Mouse (Mus musculus): ENCODE measurements around the gene Sirt7. TPM values are rescaled to one million over a fixed set of nuclear protein-coding genes. Genes with fewer than 3 reads are reported as not detected.

The Sirt7 gene
- polyA plus RNA-seq, 2 experiments = 27.5 to 43.7 TPM

DNA sequence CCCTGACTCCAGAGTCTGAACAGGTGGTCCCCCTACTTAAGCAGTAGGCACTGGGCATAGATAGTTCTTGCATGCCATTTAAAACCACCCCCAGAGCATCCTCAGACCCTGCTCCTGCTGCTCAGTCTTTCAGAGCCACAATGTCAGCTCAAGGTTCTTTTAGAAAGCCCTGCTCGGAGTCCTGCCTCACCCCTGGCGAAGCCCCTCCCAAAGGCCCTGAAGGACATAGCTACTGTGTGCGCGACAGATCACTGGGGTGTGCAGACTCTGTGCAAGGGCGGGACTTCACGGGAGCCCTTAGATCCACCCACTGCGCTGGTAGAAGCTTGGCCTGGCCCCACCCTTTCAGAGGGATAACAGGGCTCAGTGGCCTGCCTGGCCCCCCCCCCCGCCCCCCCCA, 15.8 kb downstream of the Sirt7 start:
- TF ChIP-seq POLR2A (IDR thresholded peaks at IDR 0.05; ENCODE audit: borderline replicate concordance, extremely low read depth, insufficient read depth, insufficient read length) = no peak
- Histone ChIP-seq H3K27me3 (ENCODE audit: control insufficient read depth, insufficient read depth, low read length) (peaks cover 6% of the 10 kb centered on the region), H3K4me3 (replicated peaks; ENCODE audit: low read length) (no peak overlapping the region), H3K4me2 (replicated peaks; ENCODE audit: low read depth, low read length, severe bottlenecking) (no peak overlapping the region), H3K27ac (replicated peaks; ENCODE audit: low read depth, low read length) (no peak overlapping the region), H3K4me1 (ENCODE audit: control insufficient read depth, insufficient read depth, low read length) (peaks cover 9% of the 10 kb centered on the region; the same call in 1 of the 2 replicates), H3K36me3 (ENCODE audit: control insufficient read depth, insufficient read depth, low read length) (peaks cover 69% of the 10 kb centered on the region), H3K9me3 (ENCODE audit: control insufficient read depth, low read length) (no peaks in the 10 kb centered on the region), H3K9ac (ENCODE audit: low read depth, low read length, severe bottlenecking) (no peak overlapping the region)
- DNase-seq (ENCODE audit: low spot score) (no peak), ATAC-seq (ENCODE audit: low FRiP score, low read depth) (no peak)
- WGBS = 48% methylated on average over 7 of the region's 8 CpGs

DNA sequence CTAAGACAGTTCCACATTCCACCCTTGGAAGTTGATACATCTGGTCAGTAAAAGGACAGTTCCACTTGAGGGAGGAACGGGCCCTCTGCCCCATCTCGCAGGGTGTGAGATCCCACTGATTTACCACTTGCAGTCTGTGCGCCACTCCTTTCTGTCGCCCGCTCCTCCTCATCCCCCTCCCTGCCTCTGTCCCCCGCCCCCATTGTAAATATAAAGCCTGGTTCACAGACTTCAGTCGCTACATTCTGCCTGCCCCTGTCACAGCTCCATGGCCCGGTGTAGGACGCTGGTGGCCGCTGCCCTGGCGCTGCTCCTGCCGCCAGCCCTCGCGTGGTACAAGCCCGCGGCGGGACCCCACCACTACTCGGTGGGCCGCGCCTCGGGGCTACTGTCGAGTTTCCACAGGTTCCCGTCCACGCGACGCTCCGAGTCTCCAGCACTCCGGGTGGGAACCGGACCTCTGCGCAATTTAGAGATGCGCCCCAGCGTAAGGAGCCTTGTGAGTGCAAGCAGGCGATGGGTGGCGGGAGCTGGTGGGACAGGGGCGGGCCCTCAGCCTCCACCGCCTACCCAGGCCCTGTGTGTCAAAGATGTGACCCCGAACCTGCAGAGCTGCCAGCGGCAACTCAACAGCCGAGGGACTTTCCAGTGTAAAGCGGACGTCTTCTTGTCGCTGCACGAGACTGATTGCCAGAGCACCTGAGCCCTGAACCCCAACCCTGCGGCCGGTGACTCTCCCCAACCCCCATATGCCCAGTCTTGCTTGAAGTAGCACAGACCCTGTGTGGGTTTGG, 16.6 kb downstream of the Sirt7 start, which contains the start of gene Npb:
TSS of gene Npb (plus strand) at position 237 of the 794 bp plus-strand sequence.
- H3K9me3 ChIP-seq (ENCODE audit: control insufficient read depth, low read length) = no peaks in the 10 kb centered on the region
- peaks cover 6% of the 10 kb centered on the region for H3K27me3 ChIP-seq (ENCODE audit: control insufficient read depth, insufficient read depth, low read length)
- 0 out of 2 replicates have a peak, but pooled peaks have one; percentile 11 for ATAC-seq (ENCODE audit: low FRiP score, low read depth)
- H3K4me3 ChIP-seq (replicated peaks; ENCODE audit: low read length) = peak within 1 kb of the TSS; percentile 28
- peaks cover 69% of the 10 kb centered on the region for H3K36me3 ChIP-seq (ENCODE audit: control insufficient read depth, insufficient read depth, low read length)
- H3K27ac ChIP-seq (replicated peaks; ENCODE audit: low read depth, low read length) = no peak within 1 kb of the TSS
- H3K4me2 ChIP-seq (replicated peaks; ENCODE audit: low read depth, low read length, severe bottlenecking) = peak within 1 kb of the TSS; percentile 54
- H3K4me1 ChIP-seq (ENCODE audit: control insufficient read depth, insufficient read depth, low read length) = peaks cover 9% of the 10 kb centered on the region; the same call in 1 of the 2 replicates
- TF ChIP-seq POLR2A (IDR thresholded peaks at IDR 0.05; ENCODE audit: borderline replicate concordance, extremely low read depth, insufficient read depth, insufficient read length) = no peak
- 5% methylated on average over 45 of the region's 45 CpGs for WGBS
- no peak for DNase-seq (ENCODE audit: low spot score)
- peak within 1 kb of the TSS; percentile 51 for H3K9ac ChIP-seq (ENCODE audit: low read depth, low read length, severe bottlenecking)

- TF ChIP-seq POLR2A (IDR thresholded peaks at IDR 0.05; ENCODE audit: borderline replicate concordance, extremely low read depth, insufficient read depth, insufficient read length) = no peak
- Histone ChIP-seq H3K9ac (ENCODE audit: low read depth, low read length, severe bottlenecking) (no peak overlapping the region), H3K4me3 (replicated peaks; ENCODE audit: low read length) (no peak overlapping the region), H3K27me3 (ENCODE audit: control insufficient read depth, insufficient read depth, low read length) (peaks cover 6% of the 10 kb centered on the region), H3K36me3 (ENCODE audit: control insufficient read depth, insufficient read depth, low read length) (peaks cover 68% of the 10 kb centered on the region), H3K9me3 (ENCODE audit: control insufficient read depth, low read length) (no peaks in the 10 kb centered on the region), H3K4me1 (ENCODE audit: control insufficient read depth, insufficient read depth, low read length) (peaks cover 9% of the 10 kb centered on the region; the same call in 1 of the 2 replicates), H3K27ac (replicated peaks; ENCODE audit: low read depth, low read length) (no peak overlapping the region), H3K4me2 (replicated peaks; ENCODE audit: low read depth, low read length, severe bottlenecking) (no peak overlapping the region)
- DNase-seq (ENCODE audit: low spot score) = no peak
- no peak for ATAC-seq (ENCODE audit: low FRiP score, low read depth)
- 83% methylated on average over 4 of the region's 4 CpGs for WGBS
Observed at GRCm38 (mm10) chr11:120606764-120607163, 18.3 kb downstream of the Sirt7 start.

GRCm38 (mm10) chr11:120605667-120606066, 19.4 kb downstream of the Sirt7 start:
- H3K36me3 ChIP-seq (ENCODE audit: control insufficient read depth, insufficient read depth, low read length) = peaks cover 65% of the 10 kb centered on the region
- no peaks in the 10 kb centered on the region for H3K9me3 ChIP-seq (ENCODE audit: control insufficient read depth, low read length)
- no peak overlapping the region for H3K4me2 ChIP-seq (replicated peaks; ENCODE audit: low read depth, low read length, severe bottlenecking)
- DNase-seq (ENCODE audit: low spot score) = no peak
- H3K4me1 ChIP-seq (ENCODE audit: control insufficient read depth, insufficient read depth, low read length) = peaks cover 9% of the 10 kb centered on the region; the same call in 1 of the 2 replicates
- no peak overlapping the region for H3K4me3 ChIP-seq (replicated peaks; ENCODE audit: low read length)
- H3K27ac ChIP-seq (replicated peaks; ENCODE audit: low read depth, low read length) = no peak overlapping the region
- H3K27me3 ChIP-seq (ENCODE audit: control insufficient read depth, insufficient read depth, low read length) = peaks cover 6% of the 10 kb centered on the region
- no peak for ATAC-seq (ENCODE audit: low FRiP score, low read depth)
- 89% methylated on average over 7 of the region's 7 CpGs for WGBS
- TF ChIP-seq POLR2A (IDR thresholded peaks at IDR 0.05; ENCODE audit: borderline replicate concordance, extremely low read depth, insufficient read depth, insufficient read length) = no peak
- no peak overlapping the region for H3K9ac ChIP-seq (ENCODE audit: low read depth, low read length, severe bottlenecking)

- Histone ChIP-seq H3K4me1 (ENCODE audit: control insufficient read depth, insufficient read depth, low read length) (peaks cover 12% of the 10 kb centered on the region), H3K27ac (replicated peaks; ENCODE audit: low read depth, low read length) (no peak overlapping the region), H3K27me3 (ENCODE audit: control insufficient read depth, insufficient read depth, low read length) (peaks cover under 1% of the 10 kb centered on the region; the same call in 1 of the 2 replicates), H3K9ac (ENCODE audit: low read depth, low read length, severe bottlenecking) (no peak overlapping the region), H3K36me3 (ENCODE audit: control insufficient read depth, insufficient read depth, low read length) (peaks cover 62% of the 10 kb centered on the region), H3K4me2 (replicated peaks; ENCODE audit: low read depth, low read length, severe bottlenecking) (no peak overlapping the region), H3K4me3 (replicated peaks; ENCODE audit: low read length) (no peak overlapping the region), H3K9me3 (ENCODE audit: control insufficient read depth, low read length) (no peaks in the 10 kb centered on the region)
- no peak for DNase-seq (ENCODE audit: low spot score)
- WGBS = 80% methylated on average over 2 of the region's 2 CpGs
- no peak for TF ChIP-seq POLR2A (IDR thresholded peaks at IDR 0.05; ENCODE audit: borderline replicate concordance, extremely low read depth, insufficient read depth, insufficient read length)
- ATAC-seq (ENCODE audit: low FRiP score, low read depth) = no peak
Observed at GRCm38 (mm10) chr11:120603545-120603944, 21.5 kb downstream of the Sirt7 start.
